Mouse (Mus musculus): ENCODE data around the gene Klf2. TPM values are rescaled to one million over a fixed set of nuclear protein-coding genes. Genes with fewer than 3 reads are reported as not detected.

Gene Klf2
- total RNA-seq, 2 experiments from 2014 or later = 16.1 to 17.4 TPM

- DNase-seq = no peak
Observed at GRCm38 (mm10) chr8:72333429-72334143, 14.8 kb downstream of the Klf2 start.

- DNase-seq = no peak
Observed at GRCm38 (mm10) chr8:72334144-72334641, 15.4 kb downstream of the Klf2 start.

- DNase-seq = no peak
Observed at GRCm38 (mm10) chr8:72336273-72336672, 17.4 kb downstream of the Klf2 start.

- no peak for DNase-seq
Observed at GRCm38 (mm10) chr8:72337034-72337433, 18.2 kb downstream of the Klf2 start.

GRCm38 (mm10) chr8:72342556-72343300, 23.9 kb downstream of the Klf2 start:
- no peak for DNase-seq

- DNase-seq = no peak
Observed at GRCm38 (mm10) chr8:72343725-72344124, 24.9 kb downstream of the Klf2 start.

- DNase-seq = no peak
Observed at GRCm38 (mm10) chr8:72347553-72347952, 28.7 kb downstream of the Klf2 start.

- no peak for DNase-seq
Observed at GRCm38 (mm10) chr8:72348114-72348513, 29.3 kb downstream of the Klf2 start.

GRCm38 (mm10) chr8:72348956-72349355, 30.1 kb downstream of the Klf2 start:
- DNase-seq = no peak

- DNase-seq = no peak
Observed at GRCm38 (mm10) chr8:72349838-72350237, 31.0 kb downstream of the Klf2 start.

- no peak for DNase-seq
Observed at GRCm38 (mm10) chr8:72350727-72351126, 31.9 kb downstream of the Klf2 start.

- no peak for DNase-seq
Observed at GRCm38 (mm10) chr8:72351405-72352005, 32.7 kb downstream of the Klf2 start.

- no peak for DNase-seq
Observed at GRCm38 (mm10) chr8:72352951-72353699, 34.3 kb downstream of the Klf2 start.

- DNase-seq = no peak
Observed at GRCm38 (mm10) chr8:72353700-72354045, 34.8 kb downstream of the Klf2 start.

GRCm38 (mm10) chr8:72354272-72354671, 35.4 kb downstream of the Klf2 start:
- no peak for DNase-seq

GRCm38 (mm10) chr8:72356593-72356992, 37.8 kb downstream of the Klf2 start:
- DNase-seq = no peak

GRCm38 (mm10) chr8:72360162-72360561, 41.3 kb downstream of the Klf2 start:
- DNase-seq = no peak

- no peak for DNase-seq
Observed at GRCm38 (mm10) chr8:72362754-72363153, 43.9 kb downstream of the Klf2 start.

- DNase-seq = no peak
Observed at GRCm38 (mm10) chr8:72363457-72363856, 44.6 kb downstream of the Klf2 start.

- no peak for DNase-seq
Observed at GRCm38 (mm10) chr8:72365016-72365415, 46.2 kb downstream of the Klf2 start.

GRCm38 (mm10) chr8:72365826-72366225, 47.0 kb downstream of the Klf2 start:
- DNase-seq = peak; percentile 64

GRCm38 (mm10) chr8:72366435-72366834, 47.6 kb downstream of the Klf2 start:
- no peak for DNase-seq

Data from gastrocnemius, postnatal 25 days (tissue).